Comparison of ENCODE assay signal across 26 mouse cellular contexts in genomic region chr16:75537784-75538565, GRCm38 (mm10). TPM values are rescaled to one million over a fixed set of nuclear protein-coding genes. Genes with fewer than 3 reads are reported as not detected.
DNase-seq lines count a peak whose midpoint lies in the region; ATAC-seq lines count a peak whose summit lies in the region.
"Had no signal": no experiment of that assay in that cellular context is flagged by ENCODE, and none has a peak within 500 bp of the region (broad histone marks: within the 10 kb centered on the region; RNA-seq: fewer than 3 reads in every experiment).

No protein-coding gene starts in this region.

- H3K9ac ChIP-seq in forebrain, embryonic 13.5 days: no peak overlapping the region
- H3K9ac ChIP-seq: embryonic facial prominence, embryonic 15.5 days; heart, embryonic 13.5 days; limb, embryonic 13.5 days; liver, embryonic 15.5 days; neural tube, embryonic 12.5 days had no signal

- peak; percentile 65; the same call in 1 of the 2 replicates for ATAC-seq in forebrain, embryonic 13.5 days
- ATAC-seq: CD4-positive, CD25-positive, alpha-beta regulatory T cell, adult 4 months; hindbrain, postnatal 0 days had no signal

- no peak for DNase-seq in forebrain, embryonic 10.5 days (ENCODE audit: extremely low spot score, low spot score)
- peak; percentile 25 for DNase-seq in right cerebral cortex, adult 18-20 months
- DNase-seq in right cerebral cortex, postnatal 25 days: no peak
- peak; percentile 57 for DNase-seq in layer of hippocampus, adult 9-11 months
- peak; percentile 4 to 12 for DNase-seq in right cerebral cortex, postnatal 36 days (ENCODE audit: low spot score in 2 of 2)
- DNase-seq in urinary bladder, adult 18-20 months (ENCODE audit: low spot score in 2 of 2): no peak
- no peak for DNase-seq in gastrocnemius, postnatal 25 days
- DNase-seq: cerebellum, postnatal 14 days; embryo, embryonic 11 days; heart, postnatal 36 days; kidney, adult 18-20 months; kidney, postnatal 36 days; lung, postnatal 10 days had no signal

- no peak overlapping the region for H3K27ac ChIP-seq in forebrain, embryonic 13.5 days
- H3K27ac ChIP-seq in forebrain, embryonic 10.5 days: no peak overlapping the region
- H3K27ac ChIP-seq: embryonic facial prominence, embryonic 15.5 days; heart, embryonic 13.5 days; hindbrain, postnatal 0 days; limb, embryonic 13.5 days; liver, embryonic 15.5 days; neural tube, embryonic 12.5 days had no signal

- H3K4me2 ChIP-seq in forebrain, embryonic 13.5 days: no peak overlapping the region
- H3K4me2 ChIP-seq: embryonic facial prominence, embryonic 15.5 days; heart, embryonic 13.5 days; limb, embryonic 13.5 days; liver, embryonic 15.5 days; neural tube, embryonic 12.5 days had no signal

- H3K9me3 ChIP-seq in forebrain, embryonic 13.5 days (replicated peaks): no peaks in the 10 kb centered on the region
- H3K9me3 ChIP-seq in forebrain, embryonic 10.5 days: no peaks in the 10 kb centered on the region
- H3K9me3 ChIP-seq: embryonic facial prominence, embryonic 15.5 days; G1E; heart, embryonic 13.5 days; limb, embryonic 13.5 days; liver, embryonic 15.5 days; megakaryocyte, embryonic 14.5 days; neural tube, embryonic 12.5 days had no signal

- no peak overlapping the region for H3K4me3 ChIP-seq in forebrain, embryonic 13.5 days
- no peak overlapping the region for H3K4me3 ChIP-seq in forebrain, embryonic 10.5 days
- H3K4me3 ChIP-seq: embryonic facial prominence, embryonic 15.5 days; heart, embryonic 13.5 days; limb, embryonic 13.5 days; liver, embryonic 15.5 days; megakaryocyte, embryonic 14.5 days; neural tube, embryonic 12.5 days had no signal

- WGBS in forebrain, embryonic 13.5 days: 76% methylated on average over 7 of the region's 7 CpGs
- WGBS in forebrain, embryonic 10.5 days: 90% methylated on average over 7 of the region's 7 CpGs

- no peaks in the 10 kb centered on the region for H3K27me3 ChIP-seq in forebrain, embryonic 13.5 days
- H3K27me3 ChIP-seq in forebrain, embryonic 10.5 days (ENCODE audit: poor library complexity, severe bottlenecking): no peaks in the 10 kb centered on the region
- H3K27me3 ChIP-seq: embryonic facial prominence, embryonic 15.5 days; heart, embryonic 13.5 days; limb, embryonic 13.5 days; liver, embryonic 15.5 days; megakaryocyte, embryonic 14.5 days; neural tube, embryonic 12.5 days had no signal

- no peaks in the 10 kb centered on the region for H3K4me1 ChIP-seq in forebrain, embryonic 13.5 days
- H3K4me1 ChIP-seq in forebrain, embryonic 10.5 days: no peaks in the 10 kb centered on the region
- H3K4me1 ChIP-seq: embryonic facial prominence, embryonic 15.5 days; heart, embryonic 13.5 days; limb, embryonic 13.5 days; liver, embryonic 15.5 days; megakaryocyte, embryonic 14.5 days; neural tube, embryonic 12.5 days had no signal

- H3K36me3 ChIP-seq in forebrain, embryonic 13.5 days (ENCODE audit: poor library complexity, severe bottlenecking): no peaks in the 10 kb centered on the region
- no peaks in the 10 kb centered on the region for H3K36me3 ChIP-seq in forebrain, embryonic 10.5 days (replicated peaks)
- H3K36me3 ChIP-seq: embryonic facial prominence, embryonic 15.5 days; G1E; heart, embryonic 13.5 days; limb, embryonic 13.5 days; liver, embryonic 15.5 days; neural tube, embryonic 12.5 days had no signal

RNA-seq across cellular contexts. Expression of gene Lipi, which starts 47.9 kb away (rescaled TPM):
- not detected in 2 replicates for polyA plus RNA-seq in forebrain, embryonic 13.5 days (2015; fragmentation: Nextera tagmentation; extraction: Ambion mirVana)
- not detected in 2 replicates for polyA plus RNA-seq in forebrain, embryonic 10.5 days (2016; fragmentation: Nextera tagmentation; extraction: Ambion mirVana)
- not detected for total RNA-seq in gastrocnemius, postnatal 25 days (2021)
- total RNA-seq: adrenal gland, postnatal 4 days; G1E; gastrocnemius, postnatal 4 days; heart, postnatal 36 days; hindbrain, postnatal 0 days had no signal
- polyA plus RNA-seq: CD4-positive, CD25-positive, alpha-beta regulatory T cell, adult 4 months; G1E; heart, embryonic 13.5 days; hindbrain, postnatal 0 days; liver, embryonic 15.5 days; neural tube, embryonic 12.5 days; small intestine, adult 2 months had no signal

RNA-seq across cellular contexts. Expression of gene Rbm11, which starts 54.7 kb away (rescaled TPM):
- 0.89 and 1.1 TPM in 2 replicates for polyA plus RNA-seq in forebrain, embryonic 13.5 days (2015; fragmentation: Nextera tagmentation; extraction: Ambion mirVana)
- 0.36 and 0.75 TPM in 2 replicates for polyA plus RNA-seq in forebrain, embryonic 10.5 days (2016; fragmentation: Nextera tagmentation; extraction: Ambion mirVana)
- not detected for total RNA-seq in gastrocnemius, postnatal 25 days (2021)
- total RNA-seq: heart, postnatal 36 days had no signal
- polyA plus RNA-seq: G1E; small intestine, adult 2 months had no signal

Comparison
In these comparisons a context has a peak if more than half of its experiments do, and no peak if none do; other contexts are left out.
1. DNase-seq: peak in right cerebral cortex, adult 18-20 months (single experiment), layer of hippocampus, adult 9-11 months (single experiment) and right cerebral cortex, postnatal 36 days (2 of 2); none in forebrain, embryonic 10.5 days (single experiment), right cerebral cortex, postnatal 25 days (single experiment), urinary bladder, adult 18-20 months (0 of 2) and gastrocnemius, postnatal 25 days (single experiment).